Mouse (Mus musculus): ENCODE results near the gene Asf1a.

DNA sequence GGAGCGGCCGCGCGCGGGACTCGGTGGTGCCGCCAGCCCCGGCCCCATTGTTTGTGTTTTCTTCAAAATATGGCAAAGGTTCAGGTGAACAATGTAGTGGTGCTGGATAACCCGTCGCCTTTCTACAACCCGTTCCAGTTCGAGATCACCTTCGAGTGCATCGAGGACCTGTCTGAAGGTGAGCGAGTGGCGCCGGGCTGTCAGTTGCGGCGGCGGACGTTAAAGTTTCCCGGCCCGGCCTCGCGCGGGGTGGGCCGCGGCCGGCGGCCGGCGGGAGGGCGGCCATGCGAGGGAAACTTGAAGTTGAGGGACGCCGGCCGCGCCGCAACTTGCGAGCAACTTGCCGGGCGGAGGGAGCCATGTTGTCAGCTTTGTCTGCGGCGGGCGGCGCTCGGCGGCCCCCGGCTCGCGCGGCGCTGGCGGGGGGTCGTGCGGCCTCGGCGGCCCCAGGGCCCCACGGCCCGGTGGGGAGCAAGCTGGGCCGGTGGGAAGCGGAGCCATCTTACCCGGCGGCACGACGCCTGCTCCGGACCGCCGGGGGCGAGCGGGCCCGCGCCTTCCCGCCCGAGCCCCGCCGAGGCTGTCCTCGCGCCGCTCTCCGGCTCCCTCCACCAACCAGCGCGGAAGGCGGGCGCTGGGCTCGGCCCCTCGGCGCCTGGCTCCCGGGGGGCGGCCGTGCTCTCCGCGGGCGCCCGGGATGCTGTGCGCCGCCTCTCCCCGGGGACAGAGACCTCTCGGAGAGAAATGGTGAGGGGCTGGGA is 744 bp downstream of the Asf1a start:
- TF ChIP-seq ZC3H11A (IDR thresholded peaks at IDR 0.05; ENCODE audit: borderline replicate concordance, low read depth, low read length) (no peak), CHD2 (IDR thresholded peaks at IDR 0.05; ENCODE audit: low read depth, low read length) (no peak), HCFC1 (IDR thresholded peaks at IDR 0.05; ENCODE audit: borderline replicate concordance, insufficient read depth, low read length) (no peak)
